Mouse (Mus musculus): ENCODE measurements at regions not wholly inside any gene's neighbourhood (a gene's known extent, or its start where the extent isn't known, plus 50 kb on each side); places are given as distances from the start of the nearest gene placed in this dataset.
"Not testable (repeated sequence)": the region's sequence is repeated elsewhere in the genome, so short reads cannot be mapped to it uniquely, and the experiment has no call there.

DNA sequence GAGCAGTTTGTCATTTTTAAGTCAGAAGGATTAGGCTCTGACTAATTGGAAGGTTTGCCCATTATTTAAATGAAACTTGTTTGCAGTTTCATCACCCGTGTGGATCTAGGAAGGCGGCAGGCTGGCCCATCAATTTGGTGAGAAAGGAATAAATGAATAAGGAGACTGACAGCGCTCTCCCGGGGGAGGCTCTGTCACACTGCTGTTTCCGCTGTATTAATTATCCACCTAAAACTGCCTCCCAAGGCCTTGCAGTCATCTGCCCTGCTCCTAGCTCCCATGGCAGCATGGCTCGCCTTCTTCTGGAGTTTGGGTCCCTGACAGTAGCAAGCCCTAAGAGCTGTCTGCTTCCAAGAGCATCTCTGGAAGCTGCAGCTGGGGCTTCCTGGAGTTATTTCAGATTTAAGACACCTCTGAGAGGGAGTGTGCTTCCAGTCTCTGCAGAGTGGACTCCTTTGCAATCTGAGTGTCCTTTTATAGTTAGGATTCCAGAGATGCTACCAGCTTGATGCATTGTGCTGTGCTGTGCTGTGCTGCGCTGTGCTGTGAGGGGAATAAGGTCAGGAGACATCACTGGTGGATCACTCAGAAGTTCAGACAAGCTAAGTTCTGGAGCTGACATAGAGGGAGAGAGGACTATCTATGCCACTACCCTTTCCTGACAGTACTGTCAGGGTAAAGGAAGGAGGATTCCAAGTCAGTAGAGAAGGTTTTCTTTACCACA lies 452.9 kb upstream of the Arid1b start:
- no peak for DNase-seq (ENCODE audit: low spot score in 2 of 2)

GRCm38 (mm10) chr17:4546579-4546978 lies 447.6 kb upstream of the Arid1b start:
- no peak for DNase-seq (ENCODE audit: low spot score in 2 of 2)

- not testable (repeated sequence) for DNase-seq (ENCODE audit: low spot score in 2 of 2)
These were observed 441.1 kb upstream of the Arid1b start for GRCm38 (mm10) chr17:4553026-4553425.

GRCm38 (mm10) chr17:4563641-4564040 lies 430.5 kb upstream of the Arid1b start:
- no peak for DNase-seq (ENCODE audit: low spot score in 2 of 2)

GRCm38 (mm10) chr17:4576883-4577282 lies 417.2 kb upstream of the Arid1b start:
- DNase-seq (ENCODE audit: low spot score in 2 of 2): no peak

GRCm38 (mm10) chr17:4581851-4582250 lies 412.3 kb upstream of the Arid1b start:
- no peak for DNase-seq (ENCODE audit: low spot score in 2 of 2)

DNA sequence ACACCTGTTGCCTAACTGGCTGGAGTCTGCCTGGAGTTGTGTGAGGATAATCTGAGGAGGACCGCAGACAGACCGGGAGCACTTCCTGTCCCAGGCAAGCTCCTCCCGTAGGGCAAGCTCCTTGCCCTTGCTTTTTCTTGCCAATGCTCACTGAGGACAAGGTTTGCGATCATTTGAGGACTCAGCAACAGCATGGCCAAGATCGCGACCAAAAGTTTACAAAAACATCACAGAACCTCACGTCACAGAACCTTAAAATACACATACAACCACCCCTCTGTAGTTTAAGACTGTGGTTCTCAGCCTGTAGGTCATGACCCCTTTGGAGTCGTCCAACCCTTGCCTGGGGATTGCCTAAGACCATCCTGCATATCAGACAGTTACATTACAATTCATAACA lies 383.7 kb upstream of the Arid1b start:
- no peak for DNase-seq (ENCODE audit: low spot score in 2 of 2)

- no peak for DNase-seq (ENCODE audit: low spot score in 2 of 2)
These were observed 383.1 kb upstream of the Arid1b start for GRCm38 (mm10) chr17:4610993-4611392.

- no peak for DNase-seq (ENCODE audit: low spot score in 2 of 2)
These were observed 382.4 kb upstream of the Arid1b start for GRCm38 (mm10) chr17:4611711-4612110.

DNA sequence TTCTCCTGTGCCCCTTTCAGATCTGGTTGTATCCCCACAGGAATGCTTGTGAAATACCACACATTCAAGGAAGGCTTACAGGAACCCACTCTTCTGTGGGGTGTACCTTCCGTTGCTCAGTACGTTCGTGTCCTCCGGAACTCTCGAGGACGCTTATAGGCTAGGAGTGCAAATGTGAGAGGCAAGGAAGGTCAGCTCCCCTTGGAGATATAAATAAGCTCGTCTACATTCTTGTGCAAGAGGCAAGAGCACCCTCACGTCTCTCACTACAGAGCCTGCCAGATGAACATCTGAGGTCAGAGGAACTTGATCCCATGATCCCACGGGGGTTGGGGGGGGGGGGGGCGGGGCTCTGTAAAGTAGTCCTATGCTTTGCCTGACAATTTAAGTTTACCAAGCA lies 382.0 kb upstream of the Arid1b start:
- no peak for DNase-seq (ENCODE audit: low spot score in 2 of 2)

GRCm38 (mm10) chr17:4612741-4613140 lies 381.4 kb upstream of the Arid1b start:
- no peak for DNase-seq (ENCODE audit: low spot score in 2 of 2)

- no peak for DNase-seq (ENCODE audit: low spot score in 2 of 2)
These were observed 373.8 kb upstream of the Arid1b start for GRCm38 (mm10) chr17:4620361-4620760.

GRCm38 (mm10) chr17:4626126-4626525 lies 368.0 kb upstream of the Arid1b start:
- DNase-seq (ENCODE audit: low spot score in 2 of 2): not testable (repeated sequence)

GRCm38 (mm10) chr17:4627542-4627941 lies 366.6 kb upstream of the Arid1b start:
- DNase-seq (ENCODE audit: low spot score in 2 of 2): no peak

DNA sequence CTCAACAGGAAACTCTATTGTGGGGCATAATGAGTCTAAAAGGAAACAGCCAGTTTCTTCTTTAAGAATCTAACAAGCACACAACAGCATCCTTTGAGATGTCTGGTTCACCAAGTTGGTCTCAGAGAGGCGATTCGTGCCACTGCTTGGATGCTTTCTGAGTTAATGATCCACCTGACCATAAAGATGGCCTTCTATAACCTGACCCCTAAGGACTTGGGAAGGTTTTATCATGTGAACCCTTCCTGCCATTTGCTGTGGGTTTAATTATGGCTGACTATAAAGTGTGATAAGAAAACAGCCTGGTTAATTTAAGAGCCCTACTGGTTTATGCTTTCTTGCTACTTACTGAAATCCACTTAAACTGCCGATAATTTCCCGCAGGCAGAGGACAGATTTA lies 363.0 kb upstream of the Arid1b start:
- no peak for DNase-seq (ENCODE audit: low spot score in 2 of 2)

- DNase-seq (ENCODE audit: low spot score in 2 of 2): no peak
These were observed 361.6 kb upstream of the Arid1b start for GRCm38 (mm10) chr17:4632506-4632905.

GRCm38 (mm10) chr17:4633771-4634170 lies 360.4 kb upstream of the Arid1b start:
- DNase-seq (ENCODE audit: low spot score in 2 of 2): no peak

DNA sequence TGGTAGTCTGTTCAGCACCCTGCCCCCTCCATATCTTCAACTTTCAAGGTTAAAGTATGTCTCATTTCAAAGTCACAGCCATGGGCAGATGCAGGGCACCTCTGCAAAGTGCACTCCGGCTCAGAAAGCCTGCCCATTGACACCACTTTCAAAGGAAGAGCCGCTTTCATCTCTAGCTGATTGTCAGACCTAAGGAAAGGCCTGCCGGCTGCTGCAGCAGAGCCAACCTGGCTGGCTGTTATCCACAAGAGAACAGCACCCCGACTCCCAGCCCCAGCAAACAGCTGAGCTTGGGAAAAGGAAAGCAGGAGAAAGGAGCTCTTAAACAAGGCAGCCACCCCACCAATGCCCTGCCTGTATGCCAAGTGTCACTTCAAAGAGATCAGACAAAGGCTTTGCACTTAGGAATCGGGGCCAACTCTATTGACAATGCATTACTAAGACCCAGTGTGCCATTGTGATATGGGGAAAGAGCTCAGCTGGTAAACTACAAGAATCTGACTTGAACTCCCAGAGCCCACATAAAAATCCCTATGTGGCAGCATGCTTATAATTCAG lies 357.3 kb upstream of the Arid1b start:
- DNase-seq (ENCODE audit: low spot score in 2 of 2): no peak

GRCm38 (mm10) chr17:4639531-4639930 lies 354.6 kb upstream of the Arid1b start:
- DNase-seq (ENCODE audit: low spot score in 2 of 2): no peak

DNA sequence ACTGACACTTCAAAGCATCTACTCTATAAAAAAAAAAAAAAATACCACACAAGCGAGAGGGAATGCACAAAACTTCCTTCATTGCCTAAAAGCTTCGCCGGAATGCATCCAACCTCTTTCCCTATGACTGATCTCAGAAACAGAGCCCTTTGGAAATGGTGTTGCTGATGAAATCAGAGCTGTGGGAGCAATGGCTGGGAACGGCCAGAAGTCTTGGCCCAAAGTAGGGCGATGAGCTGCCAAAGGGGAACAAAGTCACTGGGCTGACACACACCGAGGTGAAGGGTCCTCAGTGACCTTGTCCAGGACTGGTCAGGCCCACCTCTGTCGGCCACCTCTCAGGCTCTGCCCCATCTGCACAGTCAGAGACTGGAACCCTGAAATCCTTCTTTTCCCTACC lies 353.6 kb upstream of the Arid1b start:
- DNase-seq (ENCODE audit: low spot score in 2 of 2): no peak

GRCm38 (mm10) chr17:4641166-4641565 lies 353.0 kb upstream of the Arid1b start:
- no peak for DNase-seq (ENCODE audit: low spot score in 2 of 2)

DNA sequence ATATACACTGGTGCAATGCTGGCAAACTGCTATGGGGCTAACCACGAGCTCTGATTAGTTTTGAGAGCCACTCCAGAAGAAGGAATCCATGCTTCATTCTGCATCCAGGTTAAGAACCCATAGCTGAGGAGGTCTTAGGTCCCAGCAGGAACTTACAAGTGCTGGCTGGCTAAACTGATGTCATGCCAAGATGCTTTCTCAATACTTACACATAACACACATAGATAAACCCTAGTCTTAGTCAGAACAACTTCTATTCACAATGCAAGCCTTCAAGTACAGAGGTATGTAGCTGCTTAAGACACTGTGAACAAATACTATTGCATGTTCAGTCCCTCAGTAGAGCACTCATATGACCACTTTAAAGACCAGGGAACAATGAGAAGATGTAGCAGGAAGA lies 352.1 kb upstream of the Arid1b start:
- no peak for DNase-seq (ENCODE audit: low spot score in 2 of 2)

DNA sequence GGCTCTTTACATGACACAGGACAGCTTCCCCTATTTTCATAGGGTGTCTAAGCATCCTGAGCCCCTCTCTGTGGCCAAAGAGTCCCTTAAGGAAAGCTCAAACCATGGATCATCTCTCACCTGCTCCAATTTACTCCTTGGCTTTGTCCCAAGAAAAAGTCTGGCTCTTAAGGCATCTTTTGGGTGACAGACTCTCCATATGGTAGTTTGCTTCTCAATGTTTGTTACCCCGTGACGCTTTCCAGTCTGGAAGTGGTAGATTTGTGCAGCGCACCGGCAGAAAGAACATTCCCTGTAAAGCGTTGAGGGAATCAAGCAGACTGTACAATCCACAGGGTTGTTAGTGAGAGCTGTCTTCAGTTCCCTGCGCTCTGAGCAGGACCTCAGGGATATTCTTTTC lies 350.8 kb upstream of the Arid1b start:
- no peak for DNase-seq (ENCODE audit: low spot score in 2 of 2)

- no peak for DNase-seq (ENCODE audit: low spot score in 2 of 2)
These were observed 345.5 kb upstream of the Arid1b start for GRCm38 (mm10) chr17:4648603-4649002.

All from thymus, postnatal 10 days (tissue).